Mouse (Mus musculus): Measurements from ENCODE around the gene Slc25a25. TPM values are rescaled to one million over a fixed set of nuclear protein-coding genes. Genes with fewer than 3 reads are reported as not detected.

Slc25a25 gene
- total RNA-seq, 1 experiment, result 22.1 TPM

DNA sequence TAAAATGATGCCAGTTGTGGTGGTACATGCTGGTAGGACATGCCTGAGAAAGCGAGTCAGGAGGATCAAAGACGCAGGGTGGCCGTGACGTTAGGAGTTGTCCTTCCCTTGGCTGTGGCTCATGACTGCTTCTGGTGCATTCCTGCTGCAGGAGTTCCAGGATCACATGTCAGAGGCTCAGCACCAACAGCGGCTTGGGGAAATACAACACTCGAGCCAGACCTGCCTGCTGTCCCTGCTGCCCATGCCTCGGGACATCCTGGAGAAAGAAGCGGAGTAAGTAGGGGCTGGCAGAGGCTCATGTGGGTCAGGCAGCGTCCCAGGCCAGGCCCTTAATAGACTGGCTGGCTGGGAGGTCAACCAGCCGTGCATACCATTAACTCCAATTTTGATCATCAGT is 77.1 kb downstream of the Slc25a25 start:
- H3K27ac ChIP-seq (ENCODE audit: insufficient read depth, low read depth, low read length, poor library complexity, severe bottlenecking), result no peak overlapping the region
- H3K4me3 ChIP-seq (ENCODE audit: insufficient read depth in 1 of 2, low read depth in 1 of 2, low read length in 2 of 2, poor library complexity in 1 of 2, severe bottlenecking in 1 of 2), result no peak overlapping the region
- H3K4me1 ChIP-seq (ENCODE audit: control insufficient read depth in 2 of 2, insufficient read depth in 2 of 2, low read length in 2 of 2, poor library complexity in 1 of 2), result peaks cover 2% of the 10 kb centered on the region in 2 experiments; a peak in 1 of 4 replicates
- DNase-seq (ENCODE audit: low read depth, low spot score), result no peak
- H3K36me3 ChIP-seq (ENCODE audit: control insufficient read depth, insufficient read depth, low read length, poor library complexity, severe bottlenecking), result peaks cover 31% of the 10 kb centered on the region
- in situ Hi-C loops (cut with MboI; ENCODE audit: low sequenced_read_pairs in 2 of 2, unreplicated experiment in 2 of 2), result no loop called here
- TF ChIP-seq HCFC1 (IDR thresholded peaks at IDR 0.05; ENCODE audit: borderline replicate concordance, insufficient read depth, low read length), result no peak
- TF ChIP-seq ZNF384 (IDR thresholded peaks at IDR 0.05; ENCODE audit: low read depth, low read length), result no peak
- no peak for TF ChIP-seq ZC3H11A (IDR thresholded peaks at IDR 0.05; ENCODE audit: borderline replicate concordance, low read depth, low read length)
- TF ChIP-seq MAFK (IDR thresholded peaks at IDR 0.05; ENCODE audit: insufficient read depth, low read depth, low read length), result no peak
- no peak for TF ChIP-seq CHD2 (IDR thresholded peaks at IDR 0.05; ENCODE audit: low read depth, low read length)
- no peak overlapping the region for H3K9ac ChIP-seq (ENCODE audit: insufficient read depth, low read depth, low read length, poor library complexity, severe bottlenecking)
- H3K9me3 ChIP-seq (ENCODE audit: control insufficient read depth, insufficient read depth, low read depth, low read length), result no peaks in the 10 kb centered on the region

DNA sequence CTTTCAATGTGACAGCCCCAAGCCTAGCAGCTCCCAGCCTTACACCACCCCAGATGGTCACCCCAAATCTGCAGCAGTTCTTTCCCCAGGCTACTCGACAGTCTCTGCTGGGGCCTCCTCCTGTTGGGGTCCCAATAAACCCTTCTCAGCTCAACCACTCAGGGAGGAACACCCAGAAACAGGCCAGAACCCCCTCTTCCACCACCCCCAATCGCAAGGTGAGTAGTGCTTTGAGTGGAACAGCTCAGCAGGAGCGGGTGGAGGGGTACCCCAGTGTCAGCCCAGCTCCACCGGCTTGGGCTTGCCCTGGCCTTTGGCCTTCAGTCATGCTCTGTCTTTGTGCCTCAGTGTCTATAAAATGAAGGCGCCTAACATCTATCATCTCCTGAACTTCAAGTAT is 83.9 kb downstream of the Slc25a25 start:
- H3K4me3 ChIP-seq (ENCODE audit: insufficient read depth in 1 of 2, low read depth in 1 of 2, low read length in 2 of 2, poor library complexity in 1 of 2, severe bottlenecking in 1 of 2), result no peak overlapping the region
- H3K9me3 ChIP-seq (ENCODE audit: control insufficient read depth, insufficient read depth, low read depth, low read length), result no peaks in the 10 kb centered on the region
- in situ Hi-C loops (cut with MboI; ENCODE audit: low sequenced_read_pairs in 2 of 2, unreplicated experiment in 2 of 2), result no loop called here
- no peak for TF ChIP-seq CHD2 (IDR thresholded peaks at IDR 0.05; ENCODE audit: low read depth, low read length)
- TF ChIP-seq MAFK (IDR thresholded peaks at IDR 0.05; ENCODE audit: insufficient read depth, low read depth, low read length), result no peak
- TF ChIP-seq ZC3H11A (IDR thresholded peaks at IDR 0.05; ENCODE audit: borderline replicate concordance, low read depth, low read length), result no peak
- no peak for TF ChIP-seq ZNF384 (IDR thresholded peaks at IDR 0.05; ENCODE audit: low read depth, low read length)
- TF ChIP-seq HCFC1 (IDR thresholded peaks at IDR 0.05; ENCODE audit: borderline replicate concordance, insufficient read depth, low read length), result no peak
- H3K4me1 ChIP-seq (ENCODE audit: control insufficient read depth in 2 of 2, insufficient read depth in 2 of 2, low read length in 2 of 2, poor library complexity in 1 of 2), result peaks cover 2% of the 10 kb centered on the region in 2 experiments; a peak in 1 of 4 replicates
- no peak overlapping the region for H3K9ac ChIP-seq (ENCODE audit: insufficient read depth, low read depth, low read length, poor library complexity, severe bottlenecking)
- H3K27ac ChIP-seq (ENCODE audit: insufficient read depth, low read depth, low read length, poor library complexity, severe bottlenecking), result no peak overlapping the region
- H3K36me3 ChIP-seq (ENCODE audit: control insufficient read depth, insufficient read depth, low read length, poor library complexity, severe bottlenecking), result peaks cover 12% of the 10 kb centered on the region; the same call in 1 of the 2 replicates
- DNase-seq (ENCODE audit: low read depth, low spot score), result no peak

Other genes starting within 250 kb of the Slc25a25 start
- gene Pomt1, start 214.9 kb downstream of the Slc25a25 start, total RNA-seq (2012; rRNA removed), result 36.5 and 63.7 TPM in 2 replicates
- gene Uck1, start 191.3 kb downstream of the Slc25a25 start, total RNA-seq (2012; rRNA removed), result 52.1 and 56.8 TPM in 2 replicates
- 42.2 and 49.9 TPM in 2 replicates for gene Golga2, start 164.1 kb downstream of the Slc25a25 start, total RNA-seq (2012; rRNA removed)
- gene Swi5, start 163.4 kb downstream of the Slc25a25 start, total RNA-seq (2012; rRNA removed), result 172 and 280 TPM in 2 replicates
- 13.6 and 18.7 TPM in 2 replicates for gene Ciz1, start 99.1 kb downstream of the Slc25a25 start, total RNA-seq (2012; rRNA removed)
- gene Dnm1, start 98.1 kb downstream of the Slc25a25 start, total RNA-seq (2012; rRNA removed), result 1.5 and 2.5 TPM in 2 replicates
- 20.0 and 31.3 TPM in 2 replicates for gene 1110008P14Rik, start 69.5 kb downstream of the Slc25a25 start, total RNA-seq (2012; rRNA removed)
- gene Lcn2, start 63.2 kb downstream of the Slc25a25 start, total RNA-seq (2012; rRNA removed), result not detected in 2 replicates
- gene Ptges2, start 55.5 kb downstream of the Slc25a25 start, total RNA-seq (2012; rRNA removed), result 24.9 and 30.7 TPM in 2 replicates
- gene Naif1, start 988 bp downstream of the Slc25a25 start, total RNA-seq (2012; rRNA removed), result 2.1 and 2.5 TPM in 2 replicates
- 11.6 TPM in 2 replicates for gene Fam102a, start 83.9 kb upstream of the Slc25a25 start, total RNA-seq (2012; rRNA removed)
- gene Dpm2, start 119.4 kb upstream of the Slc25a25 start, total RNA-seq (2012; rRNA removed), result 38.0 and 44.1 TPM in 2 replicates
- gene Pip5kl1, start 123.4 kb upstream of the Slc25a25 start, total RNA-seq (2012; rRNA removed), result 3.5 and 5.0 TPM in 2 replicates
- gene 9430097D07Rik, start 124.2 kb upstream of the Slc25a25 start, total RNA-seq (2012; rRNA removed), result 0.37 and 0.71 TPM in 2 replicates
- gene St6galnac4, start 135.7 kb upstream of the Slc25a25 start, total RNA-seq (2012; rRNA removed), result 9.4 and 14.8 TPM in 2 replicates
- 18.0 and 27.2 TPM in 2 replicates for gene St6galnac6, start 148.3 kb upstream of the Slc25a25 start, total RNA-seq (2012; rRNA removed)
- gene Ak1, start 170.3 kb upstream of the Slc25a25 start, total RNA-seq (2012; rRNA removed), result 77.4 and 90.8 TPM in 2 replicates
- gene Eng, start 195.2 kb upstream of the Slc25a25 start, total RNA-seq (2012; rRNA removed), result 18.3 and 36.8 TPM in 2 replicates

All from ES-E14 (cell line).